Mouse (Mus musculus) testis, adult 2 months (tissue): ENCODE data around the gene Emx2. TPM values are rescaled to one million over a fixed set of nuclear protein-coding genes. Genes with fewer than 3 reads are reported as not detected.

ENCODE experiments used
- H3K27ac ChIP-seq: fragments of 200-500 bp; 2 replicates; pipeline ENCODE4 v1.5.1; 2012; ENCODE audit warnings: low read depth, low read length; ENCODE audit not compliant: control insufficient read depth, insufficient read depth
- H3K27me3 ChIP-seq: fragments of 200-500 bp; 2 replicates; pipeline ENCODE4 v1.6.1; 2012; ENCODE audit warnings: mild to moderate bottlenecking, low read length, moderate library complexity; ENCODE audit not compliant: control insufficient read depth, insufficient read depth
- H3K36me3 ChIP-seq: fragments of 200-500 bp; 2 replicates; pipeline ENCODE4 v1.6.1; 2012; ENCODE audit warnings: mild to moderate bottlenecking, low read length; ENCODE audit not compliant: control insufficient read depth, insufficient read depth
- H3K4me1 ChIP-seq: fragments of 200-500 bp; 2 replicates; pipeline ENCODE4 v1.6.1; 2012; ENCODE audit warnings: low read length; ENCODE audit not compliant: control insufficient read depth, insufficient read depth
- H3K4me3 ChIP-seq: fragments of 200-500 bp; 2 replicates; pipeline ENCODE4 v1.5.1; 2012; ENCODE audit warnings: low read depth, mild to moderate bottlenecking, low read length, moderate library complexity, mixed read lengths; ENCODE audit not compliant: control insufficient read depth
- CTCF ChIP-seq: fragments of 200-500 bp; IDR thresholded peaks from 2 replicates; pipeline ENCODE4 v1.5.1; 2012; ENCODE audit warnings: low read depth, mild to moderate bottlenecking, inconsistent platforms, low read length, moderate library complexity; ENCODE audit not compliant: control insufficient read depth, insufficient read depth, insufficient replicate concordance
- POLR2A ChIP-seq: fragments of 200-500 bp; IDR thresholded peaks from 2 replicates; pipeline ENCODE4 v1.6.1; 2012; ENCODE audit warnings: low read depth, mild to moderate bottlenecking, inconsistent platforms, low read length, moderate library complexity; ENCODE audit not compliant: control insufficient read depth
- polyA plus RNA-seq: library from polyadenylated mRNA; depleted of rRNA; stranded (reverse); fragments of >200 nt; gene quantifications from 2 replicates; pipeline ENCODE4 v1.2.3, GENCODE M21; 2012; rRNA removed

Gene Emx2
- 1.7 and 2.6 TPM in 2 replicates for polyA plus RNA-seq

- H3K36me3 ChIP-seq = no peaks in the 10 kb centered on the region
- TF ChIP-seq POLR2A (no peak), CTCF (no peak)
- no peak within 1 kb of the TSS for H3K27ac ChIP-seq
- peaks cover 11% of the 10 kb centered on the region for H3K27me3 ChIP-seq
- peak within 1 kb of the TSS; percentile 77 for H3K4me3 ChIP-seq
- peaks cover 22% of the 10 kb centered on the region for H3K4me1 ChIP-seq
Observed at GRCm38 (mm10) chr19:59457951-59458742, at the start of gene Emx2. Gene Emx2 (plus strand): TSS chr19:59458372.

GRCm38 (mm10) chr19:59414128-59414527, 44.0 kb upstream of the Emx2 start:
- H3K27me3 ChIP-seq = no peaks in the 10 kb centered on the region
- no peaks in the 10 kb centered on the region for H3K36me3 ChIP-seq
- H3K4me1 ChIP-seq = peaks cover 3% of the 10 kb centered on the region; the same call in 1 of the 2 replicates
- no peak for TF ChIP-seq POLR2A
- TF ChIP-seq CTCF = no peak
- no peak overlapping the region for H3K27ac ChIP-seq
- no peak overlapping the region for H3K4me3 ChIP-seq

- H3K4me1 ChIP-seq = peaks cover 3% of the 10 kb centered on the region
- no peak overlapping the region for H3K4me3 ChIP-seq
- no peaks in the 10 kb centered on the region for H3K27me3 ChIP-seq
- no peak overlapping the region for H3K27ac ChIP-seq
- TF ChIP-seq POLR2A (no peak), CTCF (peak; percentile 72; the same call in 1 of the 2 replicates)
- H3K36me3 ChIP-seq = no peaks in the 10 kb centered on the region
Observed at GRCm38 (mm10) chr19:59418024-59418423, 40.1 kb upstream of the Emx2 start.

- Histone ChIP-seq H3K27me3 (no peaks in the 10 kb centered on the region), H3K4me1 (peaks cover 3% of the 10 kb centered on the region), H3K27ac (no peak overlapping the region), H3K4me3 (no peak overlapping the region), H3K36me3 (no peaks in the 10 kb centered on the region)
- no peak for TF ChIP-seq POLR2A
- no peak for TF ChIP-seq CTCF
Observed at GRCm38 (mm10) chr19:59418671-59419070, 39.5 kb upstream of the Emx2 start.

GRCm38 (mm10) chr19:59422393-59422792, 35.8 kb upstream of the Emx2 start:
- no peaks in the 10 kb centered on the region for H3K27me3 ChIP-seq
- peaks cover 3% of the 10 kb centered on the region for H3K4me1 ChIP-seq
- H3K4me3 ChIP-seq = no peak overlapping the region
- TF ChIP-seq POLR2A = no peak
- no peak for TF ChIP-seq CTCF
- H3K36me3 ChIP-seq = no peaks in the 10 kb centered on the region
- H3K27ac ChIP-seq = no peak overlapping the region

GRCm38 (mm10) chr19:59423685-59424084, 34.5 kb upstream of the Emx2 start:
- Histone ChIP-seq H3K27me3 (no peaks in the 10 kb centered on the region), H3K4me3 (no peak overlapping the region), H3K4me1 (no peaks in the 10 kb centered on the region; the same call in 1 of the 2 replicates), H3K36me3 (no peaks in the 10 kb centered on the region), H3K27ac (no peak overlapping the region)
- TF ChIP-seq POLR2A (no peak), CTCF (no peak)

- Histone ChIP-seq H3K27ac (no peak overlapping the region), H3K4me1 (no peaks in the 10 kb centered on the region; the same call in 1 of the 2 replicates)
- TF ChIP-seq CTCF = no peak
Observed at GRCm38 (mm10) chr19:59424975-59425374, 33.2 kb upstream of the Emx2 start.

More at GRCm38 (mm10) chr19:59424975-59425374, 33.2 kb upstream of the Emx2 start:
- Histone ChIP-seq H3K27me3 (no peaks in the 10 kb centered on the region), H3K4me3 (no peak overlapping the region), H3K36me3 (no peaks in the 10 kb centered on the region)
